Mouse (Mus musculus) lung, adult 2 months (tissue): ENCODE data around the gene Mecom.

Experiments
- CTCF ChIP-seq: fragments of 200-500 bp; IDR thresholded peaks from 2 replicates; pipeline ENCODE4 v1.5.1; 2011; ENCODE audit warnings: mild to moderate bottlenecking, low read length, control low read depth; ENCODE audit not compliant: insufficient read depth
- POLR2A ChIP-seq: fragments of 200-500 bp; IDR thresholded peaks from 2 replicates; pipeline ENCODE4 v1.6.1; 2011; ENCODE audit warnings: low read depth, mild to moderate bottlenecking, control low read depth, low read length, borderline replicate concordance; ENCODE audit errors: extremely low read depth

DNA sequence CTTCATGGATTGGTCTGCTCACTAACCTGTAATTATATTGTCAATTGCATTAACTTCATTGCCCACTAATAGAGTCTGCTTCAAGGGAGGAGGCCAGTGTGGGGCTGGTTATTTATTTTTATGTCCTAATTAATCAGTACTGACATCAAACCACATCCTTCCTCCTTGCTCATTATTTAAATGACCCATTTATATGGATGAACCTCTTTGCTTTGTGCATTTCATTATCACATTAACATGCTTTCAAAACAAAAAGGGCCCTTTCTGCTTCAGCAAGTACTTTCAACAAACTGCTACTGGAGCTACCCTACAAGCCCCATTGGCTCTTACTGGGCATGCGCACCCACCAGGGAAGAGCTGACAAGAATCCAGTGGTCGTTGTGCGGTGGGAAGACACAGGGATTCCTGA is 393.9 kb downstream of the Mecom start:
- TF ChIP-seq CTCF (no peak), POLR2A (no peak)
